ENCODE assay signal across 14 mouse cellular contexts in the genomic region with DNA sequence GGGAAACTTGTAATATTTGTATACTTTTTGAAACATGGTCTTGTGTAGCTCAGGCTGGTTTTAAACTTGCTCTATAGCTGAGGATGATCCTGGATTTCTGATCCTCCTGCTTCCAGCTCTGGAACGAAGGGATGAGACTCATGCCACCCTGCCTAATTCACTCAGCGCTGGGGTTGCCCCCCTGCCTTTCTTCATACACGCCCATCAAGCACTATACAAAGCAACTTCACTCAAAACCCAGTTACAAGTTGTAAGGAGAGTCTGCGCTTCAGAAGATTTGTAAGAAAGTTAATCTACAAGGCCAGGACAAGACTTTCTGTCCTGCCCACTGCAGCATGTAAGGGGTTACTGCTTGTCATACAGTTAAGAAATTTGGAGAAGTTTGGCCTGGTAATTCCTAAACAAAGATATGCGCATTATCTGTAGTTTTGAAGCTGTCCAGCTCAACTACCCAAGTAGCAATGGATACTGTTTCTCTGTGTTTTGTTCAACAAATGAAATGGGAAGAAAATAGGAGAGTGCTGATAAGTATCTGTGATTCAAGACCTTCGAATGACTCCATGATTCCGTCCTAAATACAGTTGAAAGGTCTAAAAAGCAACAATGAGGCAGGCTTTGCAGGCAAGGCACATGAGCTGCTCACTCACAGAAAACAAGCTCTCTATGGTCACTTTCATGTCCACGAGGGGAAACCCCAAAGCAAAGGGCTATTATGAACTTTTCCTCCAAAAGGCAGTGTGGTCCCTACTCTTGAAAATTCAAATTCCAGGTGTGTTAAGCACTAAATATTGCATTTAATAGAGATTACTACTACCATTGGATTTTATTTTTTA. TPM values are rescaled to one million over a fixed set of nuclear protein-coding genes. Genes with fewer than 3 reads are reported as not detected.
DNase-seq lines count a peak whose midpoint lies in the region; ATAC-seq and TF ChIP-seq lines count a peak whose summit lies in the region.
"Had no signal": no experiment of that assay in that cellular context is flagged by ENCODE, and none has a peak within 500 bp of the region (broad histone marks: within the 10 kb centered on the region; RNA-seq: fewer than 3 reads in every experiment).

No protein-coding gene starts in this region.

- H3K9me3 ChIP-seq in heart, embryonic 10.5 days: no peaks in the 10 kb centered on the region
- H3K9me3 ChIP-seq in CH12.LX (replicated peaks; ENCODE audit: low read length): no peaks in the 10 kb centered on the region
- H3K9me3 ChIP-seq in liver, embryonic 14.5 days (ENCODE audit: control insufficient read depth, low read length): no peaks in the 10 kb centered on the region
- H3K9me3 ChIP-seq: limb, embryonic 15.5 days; midbrain, embryonic 13.5 days had no signal

- no peak for TF ChIP-seq RAD21 in CH12.LX (IDR thresholded peaks at IDR 0.05; ENCODE audit: low read depth, low read length)

- H3K27ac ChIP-seq in heart, embryonic 10.5 days: peak overlapping the region; percentile 72; the same call in 1 of the 2 replicates
- H3K27ac ChIP-seq in CH12.LX (ENCODE audit: insufficient read depth, low read depth): 0 out of 2 replicates have a peak overlapping the region, but pooled peaks have one; percentile 8
- peak overlapping the region; percentile 97 for H3K27ac ChIP-seq in liver, embryonic 14.5 days
- H3K27ac ChIP-seq: limb, embryonic 15.5 days; midbrain, embryonic 13.5 days had no signal

- no peak for ATAC-seq in liver, embryonic 14.5 days (ENCODE audit: insufficient read depth)
- ATAC-seq: midbrain, embryonic 13.5 days had no signal

- no peak for TF ChIP-seq POLR2A in CH12.LX (IDR thresholded peaks at IDR 0.05; ENCODE audit: low read depth, low read length)

- no peaks in the 10 kb centered on the region for H3K36me3 ChIP-seq in heart, embryonic 10.5 days
- H3K36me3 ChIP-seq in CH12.LX (replicated peaks in 1 of 2; ENCODE audit: control insufficient read depth in 1 of 2, insufficient read depth in 1 of 2, low read length in 1 of 2): peaks cover 0 to 8% of the 10 kb centered on the region in 2 experiments
- H3K36me3 ChIP-seq in liver, embryonic 14.5 days (replicated peaks; ENCODE audit: control insufficient read depth, insufficient read depth, low read depth): peaks cover 9% of the 10 kb centered on the region
- H3K36me3 ChIP-seq: limb, embryonic 15.5 days; midbrain, embryonic 13.5 days had no signal

- WGBS in heart, embryonic 10.5 days: 75% methylated on average over 8 of the region's 8 CpGs
- 25% methylated on average over 8 of the region's 8 CpGs for WGBS in liver, embryonic 14.5 days (ENCODE audit: insufficient replicate concordance)

- TF ChIP-seq EP300 in CH12.LX (IDR thresholded peaks at IDR 0.05; ENCODE audit: low read length): no peak
- TF ChIP-seq EP300 in liver, embryonic 14.5 days (IDR thresholded peaks at IDR 0.05; ENCODE audit: low read depth): peak; percentile 37

- no peak overlapping the region for H3K4me3 ChIP-seq in heart, embryonic 10.5 days
- H3K4me3 ChIP-seq in CH12.LX (replicated peaks in 1 of 3; ENCODE audit: low read depth in 2 of 3, low read length in 2 of 3, poor library complexity in 1 of 3): no peak overlapping the region
- H3K4me3 ChIP-seq in liver, embryonic 14.5 days (ENCODE audit: insufficient read depth in 1 of 2, low read depth in 2 of 2, low read length in 2 of 2): peak overlapping the region; percentile 27 to 55
- H3K4me3 ChIP-seq: limb, embryonic 15.5 days; midbrain, embryonic 13.5 days had no signal

- TF ChIP-seq CTCF in CH12.LX (conservative IDR thresholded peaks at IDR 0.05 in 1 of 2, IDR thresholded peaks at IDR 0.05 in 1 of 2; ENCODE audit: low read depth in 2 of 2, low read length in 2 of 2): no peak
- TF ChIP-seq CTCF in liver, embryonic 14.5 days (IDR thresholded peaks at IDR 0.05; ENCODE audit: low read depth): no peak

- H3K4me1 ChIP-seq in heart, embryonic 10.5 days: peaks cover 90% of the 10 kb centered on the region
- H3K4me1 ChIP-seq in CH12.LX (ENCODE audit: control insufficient read depth in 1 of 2, insufficient read depth in 2 of 2): peaks cover 24 to 83% of the 10 kb centered on the region in 2 experiments
- peaks cover 70 to 78% of the 10 kb centered on the region in 2 experiments for H3K4me1 ChIP-seq in liver, embryonic 14.5 days (replicated peaks; ENCODE audit: control insufficient read depth in 2 of 2, insufficient read depth in 2 of 2, low read length in 1 of 2)

- peak overlapping the region; percentile 91 for H3K4me2 ChIP-seq in CH12.LX (ENCODE audit: insufficient read depth, low read depth, poor library complexity, severe bottlenecking)
- H3K4me2 ChIP-seq in liver, embryonic 14.5 days (ENCODE audit: low read depth): peak overlapping the region; percentile 68
- H3K4me2 ChIP-seq: limb, embryonic 15.5 days; midbrain, embryonic 13.5 days had no signal

- in situ Hi-C loops in CH12.LX (cut with MboI; ENCODE audit: low pct_ligation_motif_present, low pct_unique_long_range_greater_than_20kb, low sequenced_read_pairs): no loop called here

- peak; percentile 56 for DNase-seq in heart, embryonic 10.5 days (ENCODE audit: low spot score)
- DNase-seq in heart, adult 9 months (ENCODE audit: low spot score in 2 of 2): no peak
- DNase-seq in CH12.LX (ENCODE audit: extremely low read depth): no peak
- DNase-seq in MEL-GATA-1-ER (ENCODE audit: extremely low read depth, low read depth): peak; percentile 64
- no peak for DNase-seq in liver, embryonic 14.5 days (ENCODE audit: low read depth in 3 of 3, low spot score in 3 of 3)
- no peak for DNase-seq in cerebellum, adult 8-10 months
- DNase-seq in kidney, postnatal 10 days: no peak
- DNase-seq: adrenal gland, postnatal 36 days; cerebellum, postnatal 14 days; gastrocnemius, postnatal 36 days; kidney, postnatal 25 days; right cerebral cortex, adult 18-20 months had no signal

- peaks cover 11% of the 10 kb centered on the region for H3K79me2 ChIP-seq in CH12.LX (replicated peaks; ENCODE audit: control insufficient read depth, extremely low read depth, insufficient read depth, poor library complexity, severe bottlenecking)

- H3K27me3 ChIP-seq in heart, embryonic 10.5 days (ENCODE audit: insufficient read depth, poor library complexity, severe bottlenecking): no peaks in the 10 kb centered on the region
- H3K27me3 ChIP-seq in CH12.LX (replicated peaks): no peaks in the 10 kb centered on the region
- no peaks in the 10 kb centered on the region for H3K27me3 ChIP-seq in liver, embryonic 14.5 days (ENCODE audit: control insufficient read depth, insufficient read depth, low read length)
- H3K27me3 ChIP-seq: limb, embryonic 15.5 days; midbrain, embryonic 13.5 days had no signal

- dilution Hi-C loops in CH12.LX (cut with MboI; ENCODE audit: extremely low pct_ligation_motif_present, extremely low pct_unique_long_range_greater_than_20kb, low sequenced_read_pairs): no loop called here

- H3K9ac ChIP-seq in CH12.LX (ENCODE audit: insufficient read depth, low read depth): peak overlapping the region; percentile 8; the same call in 1 of the 2 replicates
- peak overlapping the region; percentile 72 for H3K9ac ChIP-seq in liver, embryonic 14.5 days (replicated peaks)
- H3K9ac ChIP-seq: limb, embryonic 15.5 days; midbrain, embryonic 13.5 days had no signal

TF ChIP-seq in CH12.LX, 34 proteins besides CTCF, POLR2A, EP300 and RAD21:
- TF ChIP-seq MYC (IDR thresholded peaks at IDR 0.05; ENCODE audit: low read depth, low read length) (0 out of 2 replicates have a peak, but pooled peaks have one; percentile 23), BHLHE40 (IDR thresholded peaks at IDR 0.05; ENCODE audit: low read depth, low read length) (peak; percentile 72), ELF1 (IDR thresholded peaks at IDR 0.05; ENCODE audit: low read depth, low read length) (no peak), PAX5 (IDR thresholded peaks at IDR 0.05; ENCODE audit: low read length) (no peak), CHD1 (IDR thresholded peaks at IDR 0.05; ENCODE audit: low read depth, low read length) (no peak), KAT2A (IDR thresholded peaks at IDR 0.05; ENCODE audit: insufficient replicate concordance, low read length) (no peak), RCOR1 (conservative IDR thresholded peaks at IDR 0.05; ENCODE audit: low read depth, low read length) (no peak), ZC3H11A (IDR thresholded peaks at IDR 0.05; ENCODE audit: low read depth, low read length) (no peak), USF2 (conservative IDR thresholded peaks at IDR 0.05; ENCODE audit: low read depth, low read length) (no peak)

RNA-seq across cellular contexts. Expression of gene Trak2, which starts 18.4 kb away (rescaled TPM):
- 19.6 and 34.1 TPM in 2 replicates for polyA plus RNA-seq in heart, embryonic 10.5 days (2016; fragmentation: Nextera tagmentation; extraction: Ambion mirVana)
- total RNA-seq in CH12.LX (2012; rRNA removed) (7.7 and 9.7 TPM in 2 replicates), CH12.LX (2014; rRNA removed) (11.4 and 13.5 TPM in 2 replicates)
- polyA plus RNA-seq in CH12.LX (2012; ENCODE audit: insufficient read length, low read depth): 15.0 and 16.7 TPM in 2 replicates
- 47.7 and 51.2 TPM in 2 replicates for polyA plus RNA-seq in liver, embryonic 14.5 days (2012; rRNA removed)
- 43.1 and 52.4 TPM in 2 replicates for polyA plus RNA-seq in liver, embryonic 14.5 days (2014; fragmentation: Nextera tagmentation; extraction: Ambion mirVana)

RNA-seq across cellular contexts. Expression of gene Stradb, which starts 18.5 kb away (rescaled TPM):
- polyA plus RNA-seq in heart, embryonic 10.5 days (2016; fragmentation: Nextera tagmentation; extraction: Ambion mirVana): 22.8 and 23.8 TPM in 2 replicates
- 2.5 and 3.4 TPM in 2 replicates for total RNA-seq in CH12.LX (2012; rRNA removed)
- total RNA-seq in CH12.LX (2014; rRNA removed): 4.4 and 5.0 TPM in 2 replicates
- 5.7 and 6.1 TPM in 2 replicates for polyA plus RNA-seq in CH12.LX (2012; ENCODE audit: insufficient read length, low read depth)
- 15.9 and 17.1 TPM in 2 replicates for polyA plus RNA-seq in liver, embryonic 14.5 days (2012; rRNA removed)
- 44.1 and 46.1 TPM in 2 replicates for polyA plus RNA-seq in liver, embryonic 14.5 days (2014; fragmentation: Nextera tagmentation; extraction: Ambion mirVana)

Comparison
In these comparisons a context has a peak if more than half of its experiments do, and no peak if none do; other contexts are left out.
1. DNase-seq: peak in heart, embryonic 10.5 days (single experiment) and MEL-GATA-1-ER (single experiment); none in heart, adult 9 months (0 of 2), CH12.LX (single experiment), liver, embryonic 14.5 days (0 of 3), cerebellum, adult 8-10 months (single experiment) and kidney, postnatal 10 days (single experiment).
2. H3K27ac ChIP-seq: peak in every context shown above with its lines; median percentile 97 in liver, embryonic 14.5 days; 72 in heart, embryonic 10.5 days; 8 in CH12.LX.
3. H3K4me3 ChIP-seq: peak in liver, embryonic 14.5 days (2 of 2); none in heart, embryonic 10.5 days (single experiment) and CH12.LX (0 of 3).